Mouse (Mus musculus) brain, embryonic 14.5 days (tissue): ENCODE results near the gene Rnf215.

Experiments
- CTCF ChIP-seq: fragments of 200-500 bp; IDR thresholded peaks from 2 replicates; pipeline ENCODE4 v1.5.1; 2012; ENCODE audit warnings: inconsistent platforms, mild to moderate bottlenecking, moderate library complexity, borderline replicate concordance; ENCODE audit not compliant: insufficient read depth, insufficient read length; ENCODE audit errors: extremely low read depth
- POLR2A ChIP-seq: fragments of 200-500 bp; IDR thresholded peaks from 2 replicates; pipeline ENCODE4 v1.6.1; 2012; ENCODE audit warnings: mild to moderate bottlenecking, inconsistent platforms, borderline replicate concordance; ENCODE audit not compliant: poor library complexity, insufficient read depth, insufficient read length, severe bottlenecking; ENCODE audit errors: extremely low read depth

GRCm38 (mm10) chr11:4166467-4167090 lies 31.6 kb downstream of the Rnf215 start:
- TF ChIP-seq CTCF (no peak), POLR2A (no peak)
